Mouse (Mus musculus) liver, postnatal 0 days (tissue): ENCODE results near the gene 6430571L13Rik. TPM values are rescaled to one million over a fixed set of nuclear protein-coding genes. Genes with fewer than 3 reads are reported as not detected.

ENCODE experiments used
- ATAC-seq: fragments of 200-750 bp; cut with Nextera tagmentation; 2 replicates; pipeline ENCODE4 v1.8.0; 2017; ENCODE audit warnings: mild to moderate bottlenecking, moderate library complexity
- DNase-seq: peaks from one replicate; pipeline ENCODE4 v3.0.0-alpha.2; 2016
- H3K27ac ChIP-seq: fragments of 300-500 bp; sonication (generic); 2 replicates; pipeline ENCODE4 v1.5.1; 2014; ENCODE audit warnings: antibody characterized with exemption, moderate library complexity, mild to moderate bottlenecking, low read depth
- H3K27me3 ChIP-seq: fragments of 300-500 bp; sonication (generic); 2 replicates; pipeline ENCODE4 v1.6.1; 2014; ENCODE audit warnings: low read length, control low read depth, mixed read lengths; ENCODE audit not compliant: insufficient read depth
- H3K36me3 ChIP-seq: fragments of 300-500 bp; sonication (generic); replicated peaks from 2 replicates; pipeline ENCODE4 v1.6.1; 2014; ENCODE audit warnings: mild to moderate bottlenecking, control low read depth, low read length, moderate library complexity, mixed read lengths; ENCODE audit not compliant: insufficient read depth
- H3K4me1 ChIP-seq: fragments of 300-500 bp; sonication (generic); 2 replicates; pipeline ENCODE4 v1.6.1; 2014; ENCODE audit warnings: antibody characterized with exemption, mild to moderate bottlenecking, control low read depth; ENCODE audit not compliant: insufficient read depth
- H3K4me2 ChIP-seq: fragments of 300-500 bp; sonication (generic); 2 replicates; pipeline ENCODE4 v1.6.1; 2014; ENCODE audit warnings: low read depth, mild to moderate bottlenecking, low read length, moderate library complexity, mixed read lengths
- H3K4me3 ChIP-seq: fragments of 300-500 bp; sonication (generic); 2 replicates; pipeline ENCODE4 v1.5.1; 2014; ENCODE audit warnings: low read depth, low read length
- H3K9ac ChIP-seq: fragments of 300-500 bp; sonication (generic); replicated peaks from 2 replicates; pipeline ENCODE4 v1.6.1; 2014; ENCODE audit warnings: mild to moderate bottlenecking, moderate library complexity
- H3K9me3 ChIP-seq: fragments of 300-500 bp; sonication (generic); 2 replicates; pipeline ENCODE4 v1.6.1; 2016; ENCODE audit warnings: mild to moderate bottlenecking, control low read depth, low read length, mixed read lengths
- CTCF ChIP-seq: sonication (generic); IDR thresholded peaks from 2 replicates; pipeline ENCODE4 v1.5.1; 2016; ENCODE audit warnings: antibody characterized with exemption, low read depth
- EP300 ChIP-seq: IDR thresholded peaks from 2 replicates; pipeline ENCODE4 v1.6.1; 2016; ENCODE audit warnings: antibody characterized with exemption, low read depth, mild to moderate bottlenecking
- WGBS: fragments of 180-500 bp; shearing (Covaris S2); extraction: QIAGEN DNeasy Blood & Tissue Kit; methylation state at CpG from one replicate; pipeline ENCODE4 v1.1.7; 2014; ENCODE audit not compliant: insufficient replicate concordance; 5-methylcytosine and 5-hydroxymethylcytosine counted together
- polyA plus RNA-seq: library from polyadenylated mRNA; unstranded; fragments of >200 nt; fragmentation: Nextera tagmentation; extraction: Ambion mirVana; gene quantifications from 2 replicates; pipeline ENCODE4 v1.2.1, GENCODE M21; 2015

Gene 6430571L13Rik
- polyA plus RNA-seq, 1 experiment from 2014 or later = 0.14 TPM

GRCm38 (mm10) chr9:107342201-107342709 is 1.9 kb downstream of the 6430571L13Rik start:
- no peak overlapping the region for H3K27ac ChIP-seq

DNA sequence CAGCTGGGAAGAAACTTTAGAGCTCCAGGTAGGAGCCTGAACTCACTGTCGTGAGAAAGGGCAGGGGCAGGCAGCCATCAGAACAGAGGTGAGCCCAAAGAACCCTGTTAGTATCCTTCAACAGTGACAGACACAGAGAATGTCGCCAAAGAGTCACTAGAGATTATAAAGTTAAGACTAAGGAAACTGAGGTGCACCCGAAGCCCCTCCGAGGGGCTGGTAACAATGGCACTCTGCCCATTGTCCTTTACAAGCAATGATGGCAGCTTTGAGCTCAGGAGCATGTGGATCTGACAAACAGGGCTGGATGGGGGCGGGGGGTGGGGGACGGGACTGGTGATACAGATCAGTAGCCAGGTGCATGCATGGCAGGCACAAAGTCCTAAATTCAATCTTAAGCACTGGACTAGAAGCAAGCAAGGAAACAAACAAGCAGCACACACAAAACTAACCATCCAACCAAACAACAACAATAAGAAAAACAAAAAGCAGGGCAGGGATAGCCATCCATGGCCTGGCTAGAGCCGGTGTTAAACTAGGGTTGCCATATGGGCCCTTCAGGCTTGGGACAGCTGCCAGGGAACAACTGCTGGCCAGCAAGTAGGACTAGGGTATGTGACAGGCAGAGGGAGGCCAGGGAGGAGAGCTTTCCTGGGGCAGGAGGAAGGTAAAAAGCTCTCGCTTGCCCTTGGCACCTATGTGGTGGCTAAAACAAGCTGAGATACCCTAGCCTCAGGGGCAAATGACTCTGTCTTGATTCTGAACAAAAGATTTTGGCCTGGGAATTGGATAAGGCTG is 2.9 kb downstream of the 6430571L13Rik start:
- Histone ChIP-seq H3K9ac (no peak overlapping the region), H3K9me3 (no peaks in the 10 kb centered on the region), H3K36me3 (no peaks in the 10 kb centered on the region), H3K4me3 (no peak overlapping the region), H3K4me1 (peaks cover 10% of the 10 kb centered on the region), H3K27ac (no peak overlapping the region), H3K27me3 (peaks cover 7% of the 10 kb centered on the region; the same call in 1 of the 2 replicates), H3K4me2 (no peak overlapping the region)
- WGBS = 55% methylated on average over 8 of the region's 8 CpGs
- no peak for ATAC-seq
- TF ChIP-seq CTCF (no peak), EP300 (no peak)
- no peak for DNase-seq

More at GRCm38 (mm10) chr9:107342201-107342709, 1.9 kb downstream of the 6430571L13Rik start:
- TF ChIP-seq CTCF = no peak
- TF ChIP-seq EP300 = no peak
- Histone ChIP-seq H3K27me3 (peaks cover 7% of the 10 kb centered on the region; the same call in 1 of the 2 replicates), H3K4me3 (no peak overlapping the region), H3K9ac (no peak overlapping the region), H3K4me2 (no peak overlapping the region), H3K9me3 (no peaks in the 10 kb centered on the region), H3K4me1 (peaks cover 13% of the 10 kb centered on the region), H3K36me3 (no peaks in the 10 kb centered on the region)
- ATAC-seq = no peak
- DNase-seq = no peak
- WGBS = 66% methylated on average over 11 of the region's 11 CpGs

DNA sequence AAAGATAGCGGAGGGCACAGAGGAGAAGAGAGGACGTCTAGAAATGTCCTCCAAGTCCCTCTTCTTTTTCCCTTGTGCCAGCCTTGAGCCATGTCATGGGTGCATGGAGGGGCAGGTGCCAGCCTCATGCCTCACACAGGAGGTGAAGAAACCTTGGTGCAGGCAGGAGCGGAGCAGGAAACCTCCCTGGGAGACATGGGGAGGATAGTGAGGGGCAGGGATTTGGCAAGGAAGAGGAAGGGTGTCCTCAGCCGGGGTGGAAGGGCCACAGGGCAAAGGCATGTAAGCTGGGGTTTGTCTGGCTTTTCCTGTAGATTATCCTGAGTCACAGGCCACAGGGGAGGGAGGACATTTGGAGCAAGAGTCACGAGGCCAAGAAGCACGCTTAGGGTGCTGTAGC is 3.6 kb downstream of the 6430571L13Rik start:
- Histone ChIP-seq H3K9ac (no peak overlapping the region), H3K4me3 (no peak overlapping the region), H3K27ac (no peak overlapping the region), H3K4me1 (peaks cover 5% of the 10 kb centered on the region), H3K4me2 (no peak overlapping the region), H3K27me3 (peaks cover 7% of the 10 kb centered on the region; the same call in 1 of the 2 replicates), H3K36me3 (no peaks in the 10 kb centered on the region), H3K9me3 (no peaks in the 10 kb centered on the region)
- no peak for TF ChIP-seq EP300
- no peak for TF ChIP-seq CTCF
- 51% methylated on average over 6 of the region's 6 CpGs for WGBS
- no peak for ATAC-seq
- DNase-seq = no peak

DNA sequence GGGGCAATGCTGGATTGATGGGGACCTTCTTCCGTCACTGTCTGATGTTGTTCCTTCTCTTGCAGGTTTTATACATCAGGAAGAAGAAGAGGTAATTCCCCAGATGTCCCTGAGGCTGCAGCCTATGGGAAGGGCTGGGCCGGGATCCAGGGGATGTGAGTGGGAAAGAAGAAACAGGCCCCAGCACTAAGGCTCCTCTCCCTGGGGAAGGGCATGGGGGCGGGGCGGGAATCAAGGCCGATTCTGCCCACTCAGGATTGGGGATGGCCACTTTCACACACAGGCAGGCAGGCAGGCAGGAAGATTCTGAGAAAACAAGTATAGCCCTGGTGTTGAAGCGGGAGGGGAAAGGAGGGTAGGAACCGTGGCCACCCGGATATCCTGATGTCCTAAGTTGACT is 5.7 kb downstream of the 6430571L13Rik start:
- WGBS = 78% methylated on average over 8 of the region's 8 CpGs

GRCm38 (mm10) chr9:107347586-107348183 is 7.3 kb downstream of the 6430571L13Rik start:
- ATAC-seq (no peak), DNase-seq (no peak)
- no peak overlapping the region for H3K9ac ChIP-seq
- TF ChIP-seq CTCF (no peak), EP300 (no peak)
- no peaks in the 10 kb centered on the region for H3K27me3 ChIP-seq
- H3K4me2 ChIP-seq = no peak overlapping the region
- no peak overlapping the region for H3K4me3 ChIP-seq
- H3K36me3 ChIP-seq = no peaks in the 10 kb centered on the region
- H3K4me1 ChIP-seq = no peaks in the 10 kb centered on the region
- no peak overlapping the region for H3K27ac ChIP-seq
- 60% methylated on average over 9 of the region's 9 CpGs for WGBS
- no peaks in the 10 kb centered on the region for H3K9me3 ChIP-seq

More for the DNA sequence above, 5.7 kb downstream of the 6430571L13Rik start:
- peaks cover 4% of the 10 kb centered on the region; the same call in 1 of the 2 replicates for H3K27me3 ChIP-seq
- H3K27ac ChIP-seq = no peak overlapping the region
- H3K9ac ChIP-seq = no peak overlapping the region
- H3K36me3 ChIP-seq = no peaks in the 10 kb centered on the region
- ATAC-seq = no peak
- no peak overlapping the region for H3K4me3 ChIP-seq
- DNase-seq = no peak
- no peaks in the 10 kb centered on the region for H3K9me3 ChIP-seq
- H3K4me1 ChIP-seq = no peaks in the 10 kb centered on the region
- no peak overlapping the region for H3K4me2 ChIP-seq
- TF ChIP-seq EP300 (no peak), CTCF (no peak)

DNA sequence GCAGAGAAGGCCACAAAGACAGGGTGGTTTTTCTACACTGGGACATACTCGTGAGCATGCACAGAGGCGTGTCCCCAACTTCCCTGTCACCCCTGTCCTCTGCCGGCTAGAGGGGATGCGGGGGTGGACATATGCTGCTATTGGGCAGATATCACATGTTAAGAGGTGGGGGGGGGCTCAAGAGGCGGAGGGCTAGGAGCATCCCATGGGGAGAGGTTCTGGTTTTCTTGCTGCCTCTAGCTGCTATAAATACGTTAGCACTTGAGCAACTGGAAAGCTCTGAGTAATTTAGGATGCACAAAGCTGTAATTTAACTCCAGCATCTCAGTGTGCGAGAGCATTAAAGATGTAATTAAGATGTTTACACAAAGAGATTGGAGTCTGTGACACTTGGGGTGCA is 8.9 kb downstream of the 6430571L13Rik start:
- no peak for DNase-seq
- no peak for TF ChIP-seq CTCF
- no peak for TF ChIP-seq EP300
- Histone ChIP-seq H3K4me2 (no peak overlapping the region), H3K9me3 (no peaks in the 10 kb centered on the region), H3K27me3 (no peaks in the 10 kb centered on the region), H3K4me3 (no peak overlapping the region), H3K4me1 (no peaks in the 10 kb centered on the region), H3K36me3 (no peaks in the 10 kb centered on the region), H3K27ac (no peak overlapping the region), H3K9ac (no peak overlapping the region)
- WGBS = 53% methylated on average over 7 of the region's 7 CpGs
- ATAC-seq = no peak
